In genomic region chr9:96650807-96651206, GRCm38 (mm10) we compare ENCODE assay signal across 18 mouse cellular contexts. TPM values are rescaled to one million over a fixed set of nuclear protein-coding genes. Genes with fewer than 3 reads are reported as not detected.
DNase-seq lines count a peak whose midpoint lies in the region; ATAC-seq lines count a peak whose summit lies in the region.
"Had no signal": no experiment of that assay in that cellular context is flagged by ENCODE, and none has a peak within 500 bp of the region (broad histone marks: within the 10 kb centered on the region; RNA-seq: fewer than 3 reads in every experiment).

No protein-coding gene starts in this region.

- no peaks in the 10 kb centered on the region for H3K9me3 ChIP-seq in liver, embryonic 12.5 days (replicated peaks)
- H3K9me3 ChIP-seq: embryonic facial prominence, embryonic 13.5 days; forebrain, embryonic 12.5 days; heart, embryonic 13.5 days had no signal

- H3K36me3 ChIP-seq in liver, embryonic 12.5 days, result no peaks in the 10 kb centered on the region
- H3K36me3 ChIP-seq: embryonic facial prominence, embryonic 13.5 days; forebrain, embryonic 12.5 days; heart, embryonic 13.5 days had no signal

- H3K4me2 ChIP-seq in liver, embryonic 12.5 days, result no peak overlapping the region
- H3K4me2 ChIP-seq: embryonic facial prominence, embryonic 13.5 days; forebrain, embryonic 12.5 days; heart, embryonic 13.5 days; hindbrain, embryonic 14.5 days had no signal

- 30% methylated on average over 7 of the region's 7 CpGs for WGBS in liver, embryonic 12.5 days (ENCODE audit: insufficient replicate concordance)

- peak; percentile 11 for DNase-seq in liver
- DNase-seq in left cerebral cortex, adult 9 months (ENCODE audit: low spot score in 2 of 2), result no peak
- no peak for DNase-seq in MN1 (ENCODE audit: low spot score)
- no peak for DNase-seq in embryo, embryonic 10 days (ENCODE audit: low spot score)
- DNase-seq: adrenal gland, postnatal 10 days; cerebellum, adult 11 months; cerebellum, adult 8-10 months; cerebellum, postnatal 14 days; gastrocnemius, postnatal 10 days; heart, postnatal 4 days had no signal

- H3K4me1 ChIP-seq in liver, embryonic 12.5 days, result no peaks in the 10 kb centered on the region
- H3K4me1 ChIP-seq: embryonic facial prominence, embryonic 13.5 days; forebrain, embryonic 12.5 days had no signal

- no peak overlapping the region for H3K4me3 ChIP-seq in liver, embryonic 12.5 days
- H3K4me3 ChIP-seq: embryonic facial prominence, embryonic 13.5 days; forebrain, embryonic 12.5 days; heart, embryonic 13.5 days had no signal

- 0 out of 2 replicates have a peak, but pooled peaks cover 10% of the 10 kb centered on the region for H3K27me3 ChIP-seq in liver, embryonic 12.5 days (replicated peaks)
- H3K27me3 ChIP-seq: embryonic facial prominence, embryonic 13.5 days; forebrain, embryonic 12.5 days had no signal

- no peak for ATAC-seq in liver, embryonic 12.5 days
- peak; percentile 57 to 69 for ATAC-seq in hematopoietic stem cell, adult 5-6 weeks (replicated peaks in 1 of 2; ENCODE audit: insufficient read depth in 1 of 2, low FRiP score in 2 of 2, low TSS enrichment in 1 of 2, low read depth in 1 of 2, poor library complexity in 2 of 2, severe bottlenecking in 2 of 2)
- 0 out of 2 replicates have a peak, but pooled peaks have one; percentile 42 for ATAC-seq in monocyte, adult 5-6 weeks (replicated peaks; ENCODE audit: insufficient number of reproducible peaks, low FRiP score, low TSS enrichment, poor library complexity, severe bottlenecking)
- ATAC-seq: forebrain, embryonic 16.5 days had no signal

- no peak overlapping the region for H3K27ac ChIP-seq in liver, embryonic 12.5 days
- H3K27ac ChIP-seq: embryonic facial prominence, embryonic 13.5 days; forebrain, embryonic 12.5 days; heart, embryonic 13.5 days; hindbrain, embryonic 14.5 days had no signal

- H3K9ac ChIP-seq in liver, embryonic 12.5 days, result no peak overlapping the region
- H3K9ac ChIP-seq: embryonic facial prominence, embryonic 13.5 days; forebrain, embryonic 12.5 days; heart, embryonic 13.5 days; hindbrain, embryonic 14.5 days had no signal

RNA-seq across cellular contexts. Expression of gene Rasa2, which starts 19.4 kb away (rescaled TPM):
- 4.3 and 4.9 TPM in 2 replicates for polyA plus RNA-seq in liver, embryonic 12.5 days (2016; fragmentation: Nextera tagmentation; extraction: Ambion mirVana)
- 12.4 and 20.4 TPM in 2 replicates for total RNA-seq in hematopoietic stem cell, adult 5-6 weeks (2017)
- 33.0 to 39.1 TPM (median 38.8 TPM) in 3 replicates for total RNA-seq in monocyte, adult 5-6 weeks (2017)
